Mouse (Mus musculus): ENCODE results near the gene Pax2. TPM values are rescaled to one million over a fixed set of nuclear protein-coding genes. Genes with fewer than 3 reads are reported as not detected.
"Not testable (repeated sequence)": the region's sequence is repeated elsewhere in the genome, so short reads cannot be mapped to it uniquely, and the experiment has no call there.

Pax2 gene
- polyA plus RNA-seq, 1 experiment from 2014 or later = 0.08 TPM

- Histone ChIP-seq H3K4me1 (ENCODE audit: control insufficient read depth, insufficient read depth, low read length) (peaks cover 19% of the 10 kb centered on the region), H3K9me3 (ENCODE audit: control insufficient read depth, low read length) (no peaks in the 10 kb centered on the region), H3K4me3 (ENCODE audit: low read depth, low read length) (no peak overlapping the region), H3K27me3 (ENCODE audit: control insufficient read depth, insufficient read depth, low read length) (peaks cover 69% of the 10 kb centered on the region), H3K36me3 (ENCODE audit: control insufficient read depth, insufficient read depth, low read length) (no peaks in the 10 kb centered on the region), H3K4me2 (ENCODE audit: low read depth, severe bottlenecking) (no peak overlapping the region), H3K9ac (ENCODE audit: low read length) (no peak overlapping the region), H3K27ac (replicated peaks; ENCODE audit: low read depth, low read length) (no peak overlapping the region)
- no peak for ATAC-seq (ENCODE audit: insufficient number of reproducible peaks, low FRiP score, low TSS enrichment, low read depth)
- peak; percentile 25 for DNase-seq (ENCODE audit: low spot score)
- 6% methylated on average over 11 of the region's 11 CpGs for WGBS
These were observed 78.6 kb downstream of the Pax2 start for GRCm38 (mm10) chr19:44834218-44835041.

- H3K27ac ChIP-seq (replicated peaks; ENCODE audit: low read depth, low read length) = no peak overlapping the region
- no peaks in the 10 kb centered on the region for H3K36me3 ChIP-seq (ENCODE audit: control insufficient read depth, insufficient read depth, low read length)
- H3K4me2 ChIP-seq (ENCODE audit: low read depth, severe bottlenecking) = peak overlapping the region; percentile 90
- no peak overlapping the region for H3K9ac ChIP-seq (ENCODE audit: low read length)
- H3K9me3 ChIP-seq (ENCODE audit: control insufficient read depth, low read length) = no peaks in the 10 kb centered on the region
- 2% methylated on average over 34 of the region's 34 CpGs for WGBS
- peak; percentile 44 for DNase-seq (ENCODE audit: low spot score)
- 0 out of 2 replicates have a peak, but pooled peaks have one; percentile 32 for ATAC-seq (ENCODE audit: insufficient number of reproducible peaks, low FRiP score, low TSS enrichment, low read depth)
- peaks cover 19% of the 10 kb centered on the region for H3K4me1 ChIP-seq (ENCODE audit: control insufficient read depth, insufficient read depth, low read length)
- peaks cover 74% of the 10 kb centered on the region for H3K27me3 ChIP-seq (ENCODE audit: control insufficient read depth, insufficient read depth, low read length)
- peak overlapping the region; percentile 39; the same call in 1 of the 2 replicates for H3K4me3 ChIP-seq (ENCODE audit: low read depth, low read length)
These were observed 79.4 kb downstream of the Pax2 start for GRCm38 (mm10) chr19:44835042-44835930.

GRCm38 (mm10) chr19:44835931-44836861, 80.4 kb downstream of the Pax2 start:
- Histone ChIP-seq H3K4me3 (ENCODE audit: low read depth, low read length) (peak overlapping the region; percentile 39), H3K27me3 (ENCODE audit: control insufficient read depth, insufficient read depth, low read length) (peaks cover 74% of the 10 kb centered on the region), H3K9me3 (ENCODE audit: control insufficient read depth, low read length) (no peaks in the 10 kb centered on the region), H3K9ac (ENCODE audit: low read length) (peak overlapping the region; percentile 12; the same call in 1 of the 2 replicates), H3K4me2 (ENCODE audit: low read depth, severe bottlenecking) (peak overlapping the region; percentile 90), H3K36me3 (ENCODE audit: control insufficient read depth, insufficient read depth, low read length) (no peaks in the 10 kb centered on the region), H3K27ac (replicated peaks; ENCODE audit: low read depth, low read length) (no peak overlapping the region), H3K4me1 (ENCODE audit: control insufficient read depth, insufficient read depth, low read length) (peaks cover 19% of the 10 kb centered on the region)
- peak; percentile 54 for DNase-seq (ENCODE audit: low spot score)
- 0% methylated on average over 66 of the region's 71 CpGs for WGBS
- no peak for ATAC-seq (ENCODE audit: insufficient number of reproducible peaks, low FRiP score, low TSS enrichment, low read depth)

GRCm38 (mm10) chr19:44837426-44838205, 81.8 kb downstream of the Pax2 start:
- WGBS = 2% methylated on average over 37 of the region's 37 CpGs
- Histone ChIP-seq H3K27me3 (ENCODE audit: control insufficient read depth, insufficient read depth, low read length) (peaks cover 66% of the 10 kb centered on the region), H3K36me3 (ENCODE audit: control insufficient read depth, insufficient read depth, low read length) (no peaks in the 10 kb centered on the region), H3K27ac (replicated peaks; ENCODE audit: low read depth, low read length) (no peak overlapping the region), H3K4me2 (ENCODE audit: low read depth, severe bottlenecking) (no peak overlapping the region), H3K4me3 (ENCODE audit: low read depth, low read length) (no peak overlapping the region), H3K9me3 (ENCODE audit: control insufficient read depth, low read length) (no peaks in the 10 kb centered on the region), H3K4me1 (ENCODE audit: control insufficient read depth, insufficient read depth, low read length) (peaks cover 19% of the 10 kb centered on the region), H3K9ac (ENCODE audit: low read length) (no peak overlapping the region)
- ATAC-seq (ENCODE audit: insufficient number of reproducible peaks, low FRiP score, low TSS enrichment, low read depth) (no peak), DNase-seq (ENCODE audit: low spot score) (peak; percentile 51)

- Histone ChIP-seq H3K27me3 (ENCODE audit: control insufficient read depth, insufficient read depth, low read length) (peaks cover 61% of the 10 kb centered on the region), H3K27ac (replicated peaks; ENCODE audit: low read depth, low read length) (no peak overlapping the region), H3K4me1 (ENCODE audit: control insufficient read depth, insufficient read depth, low read length) (peaks cover 19% of the 10 kb centered on the region), H3K4me3 (ENCODE audit: low read depth, low read length) (no peak overlapping the region), H3K9ac (ENCODE audit: low read length) (no peak overlapping the region), H3K36me3 (ENCODE audit: control insufficient read depth, insufficient read depth, low read length) (no peaks in the 10 kb centered on the region), H3K9me3 (ENCODE audit: control insufficient read depth, low read length) (no peaks in the 10 kb centered on the region), H3K4me2 (ENCODE audit: low read depth, severe bottlenecking) (no peak overlapping the region)
- 17% methylated on average over 9 of the region's 9 CpGs for WGBS
- DNase-seq (ENCODE audit: low spot score) = peak; percentile 33
- ATAC-seq (ENCODE audit: insufficient number of reproducible peaks, low FRiP score, low TSS enrichment, low read depth) = no peak
These were observed 82.5 kb downstream of the Pax2 start for GRCm38 (mm10) chr19:44838321-44838720.

GRCm38 (mm10) chr19:44842661-44843060, 86.8 kb downstream of the Pax2 start:
- not testable (repeated sequence) for H3K36me3 ChIP-seq (ENCODE audit: control insufficient read depth, insufficient read depth, low read length); H3K9ac ChIP-seq (ENCODE audit: low read length); ATAC-seq (ENCODE audit: insufficient number of reproducible peaks, low FRiP score, low TSS enrichment, low read depth); H3K4me3 ChIP-seq (ENCODE audit: low read depth, low read length); H3K9me3 ChIP-seq (ENCODE audit: control insufficient read depth, low read length); H3K4me1 ChIP-seq (ENCODE audit: control insufficient read depth, insufficient read depth, low read length); DNase-seq (ENCODE audit: low spot score); H3K4me2 ChIP-seq (ENCODE audit: low read depth, severe bottlenecking); H3K27ac ChIP-seq (replicated peaks; ENCODE audit: low read depth, low read length)
- H3K27me3 ChIP-seq (ENCODE audit: control insufficient read depth, insufficient read depth, low read length) = peaks cover 21% of the 10 kb centered on the region
- 89% methylated on average over 15 of the region's 15 CpGs for WGBS

GRCm38 (mm10) chr19:44849465-44849864, 93.6 kb downstream of the Pax2 start:
- H3K36me3 ChIP-seq (ENCODE audit: control insufficient read depth, insufficient read depth, low read length) = no peaks in the 10 kb centered on the region
- H3K9ac ChIP-seq (ENCODE audit: low read length) = no peak overlapping the region
- no peaks in the 10 kb centered on the region for H3K27me3 ChIP-seq (ENCODE audit: control insufficient read depth, insufficient read depth, low read length)
- H3K4me3 ChIP-seq (ENCODE audit: low read depth, low read length) = no peak overlapping the region
- H3K4me1 ChIP-seq (ENCODE audit: control insufficient read depth, insufficient read depth, low read length) = no peaks in the 10 kb centered on the region
- no peak overlapping the region for H3K27ac ChIP-seq (replicated peaks; ENCODE audit: low read depth, low read length)
- DNase-seq (ENCODE audit: low spot score) (peak; percentile 20), ATAC-seq (ENCODE audit: insufficient number of reproducible peaks, low FRiP score, low TSS enrichment, low read depth) (no peak)
- H3K4me2 ChIP-seq (ENCODE audit: low read depth, severe bottlenecking) = no peak overlapping the region
- 70% methylated on average over 12 of the region's 12 CpGs for whole genome bisulfite sequencing
- H3K9me3 ChIP-seq (ENCODE audit: control insufficient read depth, low read length) = no peaks in the 10 kb centered on the region
